Mouse (Mus musculus): ENCODE measurements at regions not wholly inside any gene's neighbourhood (a gene's known extent, or its start where the extent isn't known, plus 50 kb on each side); places are given as distances from the start of the nearest gene placed in this dataset.

DNA sequence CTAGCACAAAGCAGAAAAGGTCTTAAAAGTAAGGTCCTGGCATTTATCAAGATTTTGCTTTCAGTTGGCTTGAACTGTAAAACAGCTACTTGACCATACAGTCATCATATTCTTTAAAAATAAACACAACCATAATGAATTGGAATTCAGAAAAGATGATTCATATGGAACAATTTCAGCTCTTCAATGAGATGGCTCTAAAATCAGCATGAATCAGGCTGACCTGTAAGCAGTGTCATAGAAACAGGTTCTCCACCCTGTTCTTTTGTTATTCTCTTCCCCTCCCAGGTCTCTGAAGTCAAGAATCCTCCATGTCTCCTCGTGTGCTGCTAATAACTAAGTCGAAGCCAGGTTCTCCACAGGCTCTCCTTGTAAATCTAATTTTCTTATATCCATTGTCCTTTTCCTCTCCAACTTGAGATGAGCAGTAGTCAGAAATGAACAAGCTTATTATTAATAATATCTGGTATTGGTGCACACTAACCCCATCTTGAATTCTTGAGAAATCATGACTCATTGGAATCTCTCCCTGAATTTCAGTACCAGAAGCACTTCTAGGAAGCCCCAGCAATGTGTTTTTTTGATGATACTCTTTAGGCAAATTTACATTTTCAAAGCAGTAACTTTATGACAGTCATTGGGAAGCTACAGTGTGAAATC, 1113.7 kb upstream of the Zeb2 start:
- H3K4me3 ChIP-seq, result no peak overlapping the region
- no peak overlapping the region for H3K27ac ChIP-seq
- no peak for ATAC-seq (ENCODE audit: borderline replicate concordance, extremely low read depth, low FRiP score, low TSS enrichment)
- H3K36me3 ChIP-seq, result no peaks in the 10 kb centered on the region
- no peaks in the 10 kb centered on the region for H3K4me1 ChIP-seq
- no peak overlapping the region for H3K9ac ChIP-seq
- no peaks in the 10 kb centered on the region for H3K9me3 ChIP-seq
- WGBS, result 81% methylated on average over 2 of the region's 2 CpGs
- no peaks in the 10 kb centered on the region for H3K27me3 ChIP-seq
- H3K4me2 ChIP-seq, result no peak overlapping the region

DNA sequence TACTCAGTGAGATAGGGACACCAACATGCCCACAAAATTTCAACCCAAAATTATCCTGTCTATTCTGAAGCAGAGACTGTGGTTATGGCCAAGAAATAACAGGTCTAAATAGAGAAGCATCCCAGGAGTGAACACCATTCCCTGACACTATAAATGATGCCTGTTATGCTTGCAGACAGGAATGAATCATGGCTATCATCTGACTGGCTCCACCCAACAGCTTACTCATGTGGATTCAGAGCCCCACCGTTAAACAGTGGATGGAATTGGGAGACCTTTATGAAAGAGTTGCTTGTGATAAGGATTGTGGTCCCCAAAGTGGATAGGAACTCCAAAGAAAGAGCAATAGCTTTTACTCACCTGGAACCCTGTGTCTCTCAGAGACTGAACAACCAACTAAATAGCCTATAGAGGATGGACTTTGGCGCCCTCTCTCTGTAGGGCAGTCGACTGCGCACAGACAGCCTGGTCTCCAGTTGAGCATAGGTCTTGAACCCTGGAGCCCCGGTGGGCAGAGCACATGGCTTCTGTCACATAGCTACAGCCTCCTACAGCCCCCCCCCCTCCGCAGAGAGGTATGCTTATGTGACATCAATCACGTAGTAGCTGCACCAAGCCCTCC, 1101.3 kb upstream of the Zeb2 start:
- no peak overlapping the region for H3K27ac ChIP-seq
- H3K4me1 ChIP-seq, result no peaks in the 10 kb centered on the region
- H3K4me2 ChIP-seq, result no peak overlapping the region
- H3K27me3 ChIP-seq, result no peaks in the 10 kb centered on the region
- ATAC-seq (ENCODE audit: borderline replicate concordance, extremely low read depth, low FRiP score, low TSS enrichment), result no peak
- WGBS, result 90% methylated on average over 7 of the region's 7 CpGs
- H3K36me3 ChIP-seq, result no peaks in the 10 kb centered on the region
- H3K9ac ChIP-seq, result no peak overlapping the region
- H3K9me3 ChIP-seq, result no peaks in the 10 kb centered on the region
- no peak overlapping the region for H3K4me3 ChIP-seq

DNA sequence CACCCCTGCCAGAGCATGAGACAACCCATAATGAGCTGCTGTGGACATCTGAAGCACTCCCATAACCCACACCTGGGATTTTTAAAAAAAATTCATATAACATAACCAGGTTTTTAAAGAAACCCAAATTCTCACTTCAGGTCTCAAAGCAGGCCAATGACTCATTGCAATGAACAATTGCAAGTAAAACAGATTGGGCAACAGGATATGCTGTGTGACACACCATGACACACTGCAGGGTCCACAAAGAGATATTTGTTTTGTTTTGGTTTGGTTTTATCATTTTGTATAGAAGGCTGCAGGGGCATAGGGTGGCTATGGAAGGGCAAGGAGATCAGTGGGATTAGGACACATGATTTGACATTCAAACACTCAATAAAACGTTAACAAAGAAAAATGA, 1082.1 kb upstream of the Zeb2 start:
- H3K36me3 ChIP-seq, result no peaks in the 10 kb centered on the region
- H3K9ac ChIP-seq, result no peak overlapping the region
- no peak overlapping the region for H3K4me3 ChIP-seq
- H3K4me2 ChIP-seq, result no peak overlapping the region
- no peak for ATAC-seq (ENCODE audit: borderline replicate concordance, extremely low read depth, low FRiP score, low TSS enrichment)
- H3K9me3 ChIP-seq, result no peaks in the 10 kb centered on the region
- no peaks in the 10 kb centered on the region for H3K27me3 ChIP-seq
- H3K4me1 ChIP-seq, result no peaks in the 10 kb centered on the region
- 41% methylated on average over 1 of the region's 1 CpGs for WGBS
- no peak overlapping the region for H3K27ac ChIP-seq

DNA sequence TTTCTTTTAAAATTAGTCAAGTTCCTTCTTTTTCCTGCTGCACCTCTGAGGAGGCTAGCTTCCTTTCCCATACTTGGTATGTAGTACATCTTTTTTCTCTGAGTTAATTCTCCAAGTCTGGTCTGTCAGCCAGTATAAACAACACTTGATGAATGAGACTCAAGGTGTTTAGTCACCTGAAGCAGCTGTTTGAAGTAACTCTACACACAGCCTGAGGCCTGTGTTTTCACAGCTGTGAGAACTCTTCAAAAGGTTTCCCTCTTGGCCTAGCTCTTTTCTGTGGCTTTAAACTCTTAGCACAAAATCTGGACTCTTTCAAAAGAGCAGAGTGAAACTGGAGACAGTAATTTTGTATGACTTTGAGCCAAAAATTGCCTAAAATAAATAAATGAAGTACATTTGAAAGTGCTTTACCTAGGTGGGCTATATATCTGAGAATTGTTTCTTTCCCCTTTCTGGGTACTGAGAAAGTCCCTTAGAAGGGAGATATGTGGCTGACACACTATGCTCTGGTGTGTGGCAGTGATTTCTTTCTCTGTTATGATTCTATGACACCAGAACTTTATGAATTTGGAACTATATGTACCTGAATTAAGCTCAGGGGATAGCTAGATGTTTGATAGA, 1070.2 kb upstream of the Zeb2 start:
- Histone ChIP-seq H3K9ac (no peak overlapping the region), H3K9me3 (no peaks in the 10 kb centered on the region), H3K4me3 (no peak overlapping the region), H3K4me1 (no peaks in the 10 kb centered on the region), H3K36me3 (no peaks in the 10 kb centered on the region), H3K27me3 (no peaks in the 10 kb centered on the region), H3K4me2 (no peak overlapping the region), H3K27ac (peak overlapping the region; percentile 65)
- peak; percentile 78; the same call in 1 of the 2 replicates for ATAC-seq (ENCODE audit: borderline replicate concordance, extremely low read depth, low FRiP score, low TSS enrichment)

DNA sequence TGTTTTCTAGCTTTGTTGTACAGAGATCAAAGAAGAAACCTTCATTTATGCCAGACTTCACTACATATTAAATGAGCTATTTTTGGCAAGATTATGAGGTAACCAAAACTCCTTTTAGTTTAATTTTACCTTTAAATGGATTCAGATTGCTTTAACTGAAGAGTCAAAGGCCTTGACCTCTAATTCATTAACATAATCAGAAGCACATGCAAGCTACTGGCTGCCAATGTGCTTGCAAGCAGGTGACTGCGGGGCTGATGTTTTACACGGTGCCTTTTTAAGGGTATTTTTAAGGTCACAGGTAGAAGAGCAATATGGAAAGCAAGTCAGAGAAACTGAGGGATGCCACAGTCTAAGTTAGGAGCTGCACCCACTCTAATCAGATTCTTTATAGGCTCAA, 1066.0 kb upstream of the Zeb2 start:
- Histone ChIP-seq H3K4me1 (no peaks in the 10 kb centered on the region), H3K36me3 (no peaks in the 10 kb centered on the region), H3K9me3 (no peaks in the 10 kb centered on the region), H3K4me3 (no peak overlapping the region), H3K27me3 (no peaks in the 10 kb centered on the region), H3K9ac (no peak overlapping the region), H3K4me2 (no peak overlapping the region), H3K27ac (no peak overlapping the region)
- WGBS, result 53% methylated on average over 2 of the region's 2 CpGs
- no peak for ATAC-seq (ENCODE audit: borderline replicate concordance, extremely low read depth, low FRiP score, low TSS enrichment)

DNA sequence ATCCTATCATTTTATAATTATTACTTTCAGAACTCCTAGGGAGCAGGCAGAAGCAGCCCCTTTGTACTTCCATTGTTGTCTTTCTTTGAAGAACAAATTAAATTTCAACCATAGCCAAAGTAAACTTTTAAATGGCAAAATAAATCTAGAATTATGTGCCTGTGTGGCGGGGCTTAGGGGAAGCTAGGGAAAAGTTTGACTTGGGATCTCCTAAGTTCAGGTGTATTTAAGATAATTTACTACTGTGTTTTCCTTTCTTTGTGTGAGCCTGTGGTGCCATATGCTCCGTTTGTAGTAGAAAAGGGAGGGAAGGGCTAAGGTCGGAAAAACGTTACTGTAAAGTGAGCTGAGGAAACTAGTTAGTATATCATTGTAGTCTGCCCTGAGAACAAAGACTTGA, 1062.5 kb upstream of the Zeb2 start:
- Histone ChIP-seq H3K36me3 (no peaks in the 10 kb centered on the region), H3K27me3 (no peaks in the 10 kb centered on the region), H3K4me2 (no peak overlapping the region), H3K9me3 (no peaks in the 10 kb centered on the region), H3K4me3 (no peak overlapping the region), H3K9ac (no peak overlapping the region), H3K4me1 (no peaks in the 10 kb centered on the region), H3K27ac (no peak overlapping the region)
- WGBS, result 52% methylated on average over 4 of the region's 4 CpGs
- no peak for ATAC-seq (ENCODE audit: borderline replicate concordance, extremely low read depth, low FRiP score, low TSS enrichment)

DNA sequence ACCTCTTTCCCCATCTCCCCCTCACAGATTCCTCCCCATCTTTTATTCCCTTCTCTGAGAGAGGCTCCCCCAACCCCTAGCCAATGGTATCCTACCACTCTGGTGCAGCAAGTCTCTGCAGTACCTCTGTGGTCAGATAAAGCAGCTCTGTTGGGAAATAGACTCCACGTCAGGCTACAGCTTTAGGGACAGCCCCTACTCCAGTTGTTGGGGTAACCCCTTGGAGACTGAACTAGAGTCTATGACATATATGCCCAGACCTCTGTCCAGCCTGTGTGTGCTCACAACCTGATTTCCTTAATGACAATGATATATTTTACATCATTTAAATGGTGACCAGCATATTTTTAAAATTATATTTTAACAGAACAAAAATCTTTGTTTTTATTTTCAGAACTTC, 1051.3 kb upstream of the Zeb2 start:
- no peak for ATAC-seq (ENCODE audit: borderline replicate concordance, extremely low read depth, low FRiP score, low TSS enrichment)
- Histone ChIP-seq H3K9ac (no peak overlapping the region), H3K36me3 (no peaks in the 10 kb centered on the region), H3K27me3 (no peaks in the 10 kb centered on the region), H3K4me3 (no peak overlapping the region), H3K27ac (no peak overlapping the region), H3K9me3 (no peaks in the 10 kb centered on the region), H3K4me1 (no peaks in the 10 kb centered on the region), H3K4me2 (no peak overlapping the region)
- WGBS, result 37% methylated on average over 1 of the region's 1 CpGs

DNA sequence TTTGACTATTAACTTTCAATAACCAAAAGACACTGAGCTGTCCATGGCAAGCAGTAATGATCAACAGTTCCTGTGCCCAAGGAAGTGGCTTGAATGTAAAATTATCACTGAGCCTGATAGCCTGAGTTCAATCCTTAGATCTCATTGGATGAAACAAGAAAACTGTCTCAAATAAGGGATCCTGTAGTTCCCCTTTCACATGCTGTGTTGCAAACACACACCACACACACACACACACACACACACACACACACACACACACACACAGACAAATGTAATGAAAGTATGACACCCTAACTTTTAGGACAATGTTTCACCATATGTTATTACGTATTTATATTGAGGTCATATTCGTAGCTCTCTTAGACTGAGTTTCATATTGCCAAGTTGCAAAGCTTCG, 1032.7 kb upstream of the Zeb2 start:
- H3K27me3 ChIP-seq, result no peaks in the 10 kb centered on the region
- no peaks in the 10 kb centered on the region for H3K36me3 ChIP-seq
- H3K27ac ChIP-seq, result no peak overlapping the region
- ATAC-seq (ENCODE audit: borderline replicate concordance, extremely low read depth, low FRiP score, low TSS enrichment), result no peak
- no peak overlapping the region for H3K4me3 ChIP-seq
- no peaks in the 10 kb centered on the region for H3K4me1 ChIP-seq
- no peak overlapping the region for H3K9ac ChIP-seq
- WGBS, result 85% methylated on average over 3 of the region's 3 CpGs
- H3K4me2 ChIP-seq, result no peak overlapping the region
- H3K9me3 ChIP-seq, result no peaks in the 10 kb centered on the region

DNA sequence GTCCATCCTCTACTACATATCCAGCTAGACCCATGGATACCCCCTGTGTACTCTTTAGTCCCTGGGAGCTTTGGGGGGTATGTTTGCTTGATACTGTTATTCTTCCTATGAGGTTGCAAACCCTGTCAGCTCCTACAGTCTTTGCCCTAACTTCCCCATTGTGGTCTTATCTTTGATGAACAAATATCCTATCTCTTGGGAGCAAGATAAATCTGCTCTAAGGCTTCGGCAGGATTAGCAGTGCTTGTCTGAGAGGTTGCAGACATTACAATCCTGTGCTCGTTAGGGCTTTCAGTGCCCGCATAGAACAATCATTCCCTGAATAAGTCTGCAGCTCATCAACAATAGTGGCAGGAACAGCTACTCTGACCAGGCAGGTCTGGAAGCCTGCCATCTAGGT, 1002.7 kb upstream of the Zeb2 start:
- H3K9me3 ChIP-seq, result no peaks in the 10 kb centered on the region
- ATAC-seq (ENCODE audit: borderline replicate concordance, extremely low read depth, low FRiP score, low TSS enrichment), result no peak
- 43% methylated on average over 3 of the region's 3 CpGs for WGBS

DNA sequence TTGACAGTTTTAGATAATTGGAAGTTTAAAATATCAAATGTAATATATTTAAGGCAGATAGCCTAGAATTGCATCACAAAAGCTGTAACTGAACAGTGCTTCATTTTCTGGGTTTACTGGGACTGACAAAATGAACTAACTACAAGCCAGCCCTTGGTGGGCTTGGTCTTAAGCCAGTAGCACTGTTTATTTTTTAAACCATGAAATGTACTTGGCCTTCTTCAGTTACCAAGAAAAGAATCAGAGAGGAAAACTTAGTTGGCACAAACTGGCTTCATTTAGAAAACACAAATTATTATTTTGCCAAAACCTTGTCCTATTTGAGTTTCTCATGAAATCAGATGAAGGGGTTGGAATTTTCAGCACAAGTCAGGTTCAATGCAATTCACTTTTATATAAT, 989.8 kb upstream of the Zeb2 start:
- no peak overlapping the region for H3K4me3 ChIP-seq
- H3K4me2 ChIP-seq, result no peak overlapping the region
- no peaks in the 10 kb centered on the region for H3K27me3 ChIP-seq
- no peaks in the 10 kb centered on the region for H3K36me3 ChIP-seq
- no peak for ATAC-seq (ENCODE audit: borderline replicate concordance, extremely low read depth, low FRiP score, low TSS enrichment)
- H3K4me1 ChIP-seq, result no peaks in the 10 kb centered on the region
- no peak overlapping the region for H3K9ac ChIP-seq
- H3K9me3 ChIP-seq, result no peaks in the 10 kb centered on the region
- H3K27ac ChIP-seq, result no peak overlapping the region

More for the DNA sequence above, 1002.7 kb upstream of the Zeb2 start:
- Histone ChIP-seq H3K27ac (no peak overlapping the region), H3K9ac (no peak overlapping the region), H3K4me2 (no peak overlapping the region), H3K27me3 (no peaks in the 10 kb centered on the region), H3K36me3 (no peaks in the 10 kb centered on the region), H3K4me1 (no peaks in the 10 kb centered on the region), H3K4me3 (no peak overlapping the region)

DNA sequence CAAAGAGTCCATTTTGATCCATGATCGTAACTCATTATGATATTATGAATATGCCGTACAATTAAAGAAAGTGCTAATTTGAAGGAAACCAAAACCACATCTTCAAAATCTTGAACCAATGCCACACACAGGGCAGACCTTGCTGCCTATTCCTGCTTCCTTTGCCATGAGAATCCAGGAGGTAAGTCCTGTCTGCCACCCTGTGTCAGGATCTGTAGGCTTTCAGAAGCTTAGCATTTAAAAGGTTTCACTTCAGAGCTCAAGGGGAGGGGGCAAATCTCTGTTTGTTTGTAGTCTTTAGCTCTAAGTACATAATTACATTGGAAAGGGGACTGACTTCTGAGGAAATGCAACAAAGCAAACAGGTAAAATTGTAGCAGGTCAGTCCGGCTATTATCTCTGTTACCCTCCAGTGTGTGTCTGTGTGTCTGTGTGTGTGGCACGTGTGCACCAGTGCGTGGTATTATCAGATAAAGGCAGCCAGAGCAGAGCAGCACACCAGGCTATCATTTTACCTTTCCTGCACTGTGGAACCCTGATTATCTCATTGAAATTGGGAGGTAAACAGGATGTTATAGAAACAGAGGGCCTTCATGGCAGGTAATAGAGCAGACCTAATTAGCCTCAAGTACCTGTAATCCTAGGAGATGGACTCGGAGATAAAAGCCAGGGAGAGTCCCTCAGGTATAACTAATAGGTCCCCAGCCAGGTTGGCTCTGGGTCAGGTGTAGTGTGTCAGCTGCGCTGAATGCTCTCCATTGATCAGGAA, 948.0 kb upstream of the Zeb2 start:
- no peak overlapping the region for H3K4me3 ChIP-seq
- no peak for ATAC-seq (ENCODE audit: borderline replicate concordance, extremely low read depth, low FRiP score, low TSS enrichment)

DNA sequence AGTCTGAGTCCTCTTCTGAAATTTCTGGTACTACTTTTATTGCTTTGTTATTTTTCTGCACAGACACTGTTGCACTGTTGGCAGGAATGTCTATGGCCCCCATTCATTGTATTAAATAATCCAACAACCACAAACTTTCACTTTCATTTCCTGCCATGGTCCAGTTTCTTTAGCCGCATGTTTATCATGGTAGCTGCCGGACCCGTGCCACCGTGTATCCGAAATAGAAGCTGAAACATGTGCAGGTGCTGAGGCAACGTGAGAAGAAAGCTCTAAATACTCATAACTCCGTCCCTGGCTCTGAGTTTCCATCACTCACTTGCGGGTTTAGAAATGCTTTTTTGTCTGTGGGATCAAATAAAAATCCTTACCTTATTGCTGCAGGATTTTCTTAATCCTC, 938.5 kb upstream of the Zeb2 start:
- WGBS, result 68% methylated on average over 8 of the region's 8 CpGs
- Histone ChIP-seq H3K4me3 (no peak overlapping the region), H3K27me3 (no peaks in the 10 kb centered on the region), H3K27ac (no peak overlapping the region), H3K9me3 (no peaks in the 10 kb centered on the region), H3K36me3 (no peaks in the 10 kb centered on the region), H3K4me2 (no peak overlapping the region), H3K9ac (no peak overlapping the region), H3K4me1 (no peaks in the 10 kb centered on the region)
- no peak for ATAC-seq (ENCODE audit: borderline replicate concordance, extremely low read depth, low FRiP score, low TSS enrichment)

More for the DNA sequence above, 948.0 kb upstream of the Zeb2 start:
- Histone ChIP-seq H3K9me3 (no peaks in the 10 kb centered on the region), H3K9ac (no peak overlapping the region), H3K4me2 (no peak overlapping the region), H3K4me1 (no peaks in the 10 kb centered on the region), H3K27ac (no peak overlapping the region), H3K27me3 (no peaks in the 10 kb centered on the region), H3K36me3 (no peaks in the 10 kb centered on the region)
- WGBS, result 66% methylated on average over 7 of the region's 7 CpGs
